In genomic region chr16:65726289-65726688, GRCm38 (mm10) we compare ENCODE assay signal across 29 mouse cellular contexts.
"Had no signal": no experiment of that assay in that cellular context is flagged by ENCODE, and none has a peak within 500 bp of the region (broad histone marks: within the 10 kb centered on the region; RNA-seq: fewer than 3 reads in every experiment).

No protein-coding gene starts in this region.

- H3K9me3 ChIP-seq: embryonic facial prominence, embryonic 10.5 days; embryonic facial prominence, embryonic 12.5 days; embryonic facial prominence, embryonic 13.5 days; embryonic facial prominence, embryonic 15.5 days; forebrain, embryonic 10.5 days; forebrain, embryonic 12.5 days; forebrain, embryonic 13.5 days; forebrain, embryonic 15.5 days had no signal

- H3K4me1 ChIP-seq: embryonic facial prominence, embryonic 10.5 days; embryonic facial prominence, embryonic 12.5 days; embryonic facial prominence, embryonic 13.5 days; embryonic facial prominence, embryonic 15.5 days; forebrain, embryonic 12.5 days; forebrain, embryonic 13.5 days; forebrain, embryonic 15.5 days had no signal

- DNase-seq: cerebellum, adult 2 months; cerebellum, adult 8-10 months; cerebellum, adult 9-10 months; cerebellum, adult 9-11 months; cerebellum, postnatal 10 days; cerebellum, postnatal 14 days; cerebellum, postnatal 25 days; cerebellum, postnatal 36 days; embryo, embryonic 11 days; forebrain, postnatal 0 days; gastrocnemius, adult 2 months; gastrocnemius, postnatal 10 days; gastrocnemius, postnatal 14 days; gastrocnemius, postnatal 25 days; gastrocnemius, postnatal 36 days; heart, adult 11 months; heart, adult 18-20 months; heart, adult 2 months had no signal

- H3K4me3 ChIP-seq: embryonic facial prominence, embryonic 10.5 days; embryonic facial prominence, embryonic 12.5 days; embryonic facial prominence, embryonic 13.5 days; embryonic facial prominence, embryonic 15.5 days; erythroblast, embryonic 14.5 days; forebrain, embryonic 10.5 days; forebrain, embryonic 12.5 days; forebrain, embryonic 13.5 days; forebrain, embryonic 15.5 days; gastrocnemius, adult 2 months; heart, adult 2 months had no signal

- H3K36me3 ChIP-seq: embryonic facial prominence, embryonic 10.5 days; embryonic facial prominence, embryonic 12.5 days; embryonic facial prominence, embryonic 13.5 days; embryonic facial prominence, embryonic 15.5 days; forebrain, embryonic 10.5 days; forebrain, embryonic 12.5 days; forebrain, embryonic 15.5 days had no signal

- H3K27me3 ChIP-seq: embryonic facial prominence, embryonic 12.5 days; embryonic facial prominence, embryonic 13.5 days; embryonic facial prominence, embryonic 15.5 days; forebrain, embryonic 12.5 days; forebrain, embryonic 13.5 days; forebrain, embryonic 15.5 days had no signal

- ATAC-seq: forebrain, embryonic 13.5 days; forebrain, embryonic 14.5 days; forebrain, embryonic 15.5 days; forebrain, embryonic 16.5 days; forebrain, postnatal 0 days had no signal

- H3K27ac ChIP-seq: embryonic facial prominence, embryonic 10.5 days; embryonic facial prominence, embryonic 12.5 days; embryonic facial prominence, embryonic 13.5 days; embryonic facial prominence, embryonic 15.5 days; forebrain, embryonic 10.5 days; forebrain, embryonic 12.5 days; forebrain, embryonic 13.5 days; forebrain, embryonic 15.5 days; gastrocnemius, adult 2 months; heart, adult 2 months had no signal
